Mouse (Mus musculus) kidney, postnatal 4 days (tissue): ENCODE data around the gene Scgb1b15.
"Not testable (repeated sequence)": the region's sequence is repeated elsewhere in the genome, so short reads cannot be mapped to it uniquely, and the experiment has no call there.

Experiments used
- DNase-seq, 2 experiments: peaks; one replicate each; pipeline ENCODE4 v3.0.0; 2021; ENCODE audit warnings: mixed read lengths in 2 of 2

The Scgb1b15 gene

DNA sequence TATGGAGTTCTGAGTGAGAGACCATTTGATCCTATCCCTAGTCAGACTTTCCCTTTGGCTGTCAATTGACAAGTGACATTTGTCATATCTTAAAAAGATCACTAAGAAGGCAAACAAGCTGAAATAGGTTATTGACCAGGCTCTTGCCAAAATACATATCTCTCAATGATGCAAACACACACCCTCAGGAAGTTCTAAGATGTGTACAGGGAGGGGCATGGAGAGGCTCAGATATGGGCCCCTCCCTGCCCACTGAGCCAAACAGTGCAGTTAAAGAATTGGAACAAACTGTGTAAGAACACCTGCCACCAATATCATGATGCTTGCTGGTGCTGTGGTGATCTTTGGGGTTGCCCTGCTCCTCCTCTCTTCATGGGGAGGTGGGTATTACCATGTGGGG is at the start of gene Scgb1b15:
Gene Scgb1b15, plus strand, starts transcription at position 301 of the 400 bp plus-strand sequence.
- DNase-seq, result not testable (repeated sequence)

GRCm38 (mm10) chr7:32829562-32829961 is 6.8 kb upstream of the Scgb1b15 start, which contains the start of gene Scgb2b15:
Gene Scgb2b15, minus strand, starts transcription at chr7:32829662.
- DNase-seq, result not testable (repeated sequence)
